Mouse (Mus musculus) liver, adult 2 months (tissue): ENCODE data around the gene Gm17304.

Experiments
- CTCF ChIP-seq: fragments of 200-500 bp; IDR thresholded peaks from 2 replicates; pipeline ENCODE4 v1.5.1; 2011; ENCODE audit warnings: low read depth, low read length, control low read depth
- POLR2A ChIP-seq: fragments of 200-500 bp; IDR thresholded peaks from 2 replicates; pipeline ENCODE4 v1.6.1; 2011; ENCODE audit warnings: low read length, control low read depth; ENCODE audit not compliant: insufficient read depth; ENCODE audit errors: extremely low read depth

DNA sequence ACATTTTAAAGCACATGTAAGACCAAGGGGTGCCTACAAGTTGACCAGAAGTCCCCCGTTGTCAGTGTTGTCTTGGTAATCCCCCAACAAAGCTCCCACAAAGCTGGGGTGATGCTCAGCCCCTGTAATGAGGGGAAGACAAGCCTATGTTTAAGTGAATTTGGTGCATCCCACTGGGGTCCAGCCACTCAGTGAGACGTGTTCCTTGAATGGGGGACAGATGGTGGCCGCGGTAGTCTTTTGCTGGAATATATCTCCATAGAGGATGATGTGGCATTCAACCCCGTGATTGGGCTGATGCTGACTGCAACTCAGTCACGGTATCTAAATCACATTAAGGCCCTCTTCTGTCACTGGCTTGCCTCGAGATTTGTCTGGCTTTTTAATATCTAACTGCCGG lies 9.4 kb upstream of the Gm17304 start:
- TF ChIP-seq CTCF (no peak), POLR2A (no peak)
